Mouse (Mus musculus) neural tube, embryonic 12.5 days (tissue): ENCODE data around the gene Rpl15. TPM values are rescaled to one million over a fixed set of nuclear protein-coding genes. Genes with fewer than 3 reads are reported as not detected.

Source experiments
- polyA plus RNA-seq: library from polyadenylated mRNA; unstranded; fragments of >200 nt; fragmentation: Nextera tagmentation; extraction: Ambion mirVana; gene quantifications from 2 replicates; pipeline ENCODE4 v1.2.1, GENCODE M21; 2016

The Rpl15 gene
- polyA plus RNA-seq, 1 experiment from 2014 or later = 356 TPM

Other genes starting within 250 kb of the Rpl15 start
- gene Nr1d2, start 32.3 kb downstream of the Rpl15 start, polyA plus RNA-seq = 4.8 TPM in 2 replicates
- gene Nkiras1, start 255 bp downstream of the Rpl15 start, polyA plus RNA-seq = 27.7 and 30.4 TPM in 2 replicates
- gene Ube2e1, start 60.5 kb upstream of the Rpl15 start, polyA plus RNA-seq = 197 and 200 TPM in 2 replicates